Mouse (Mus musculus) ES-Bruce4 (cell line): ENCODE measurements around the gene 4930469K13Rik. TPM values are rescaled to one million over a fixed set of nuclear protein-coding genes. Genes with fewer than 3 reads are reported as not detected.

Experiments used
- H3K27ac ChIP-seq: 2 replicates; pipeline ENCODE4 v1.5.1; 2012; ENCODE audit warnings: low read length, inconsistent platforms; ENCODE audit not compliant: insufficient read depth
- H3K27me3 ChIP-seq: 2 replicates; pipeline ENCODE4 v1.6.1; 2012; ENCODE audit warnings: mild to moderate bottlenecking, low read length, inconsistent platforms; ENCODE audit not compliant: control insufficient read depth, poor library complexity, insufficient read depth, severe bottlenecking
- H3K36me3 ChIP-seq: 2 replicates; pipeline ENCODE4 v1.6.1; 2012; ENCODE audit warnings: inconsistent platforms, mild to moderate bottlenecking, low read length, moderate library complexity; ENCODE audit not compliant: control insufficient read depth, poor library complexity, insufficient read depth, severe bottlenecking
- H3K4me1 ChIP-seq: one replicate; pipeline ENCODE4 v1.8.1; 2011; ENCODE audit warnings: low read length; ENCODE audit not compliant: control insufficient read depth, insufficient read depth
- H3K4me3 ChIP-seq: 2 replicates; pipeline ENCODE4 v1.5.1; 2011; ENCODE audit warnings: low read depth, mild to moderate bottlenecking, low read length
- H3K9ac ChIP-seq: 2 replicates; pipeline ENCODE4 v1.6.1; 2012; ENCODE audit warnings: low read depth, mild to moderate bottlenecking, inconsistent platforms; ENCODE audit not compliant: poor library complexity, severe bottlenecking
- H3K9me3 ChIP-seq: replicated peaks from 2 replicates; pipeline ENCODE4 v1.6.1; 2012; ENCODE audit warnings: mild to moderate bottlenecking, low read length, inconsistent platforms; ENCODE audit not compliant: control insufficient read depth, poor library complexity, insufficient read depth, severe bottlenecking
- CTCF ChIP-seq: IDR thresholded peaks from one replicate; pipeline ENCODE4 v1.8.1; 2011; ENCODE audit warnings: low read depth, low read length
- EP300 ChIP-seq: IDR thresholded peaks from 2 replicates; pipeline ENCODE4 v1.6.1; 2011; ENCODE audit warnings: low read depth, low read length; ENCODE audit not compliant: insufficient read depth
- POLR2A ChIP-seq: IDR thresholded peaks from one replicate; pipeline ENCODE4 v1.8.1; 2011; ENCODE audit warnings: low read length; ENCODE audit not compliant: insufficient read depth
- polyA plus RNA-seq: library from polyadenylated mRNA; stranded (reverse); fragments of >200 nt; gene quantifications from 2 replicates; pipeline ENCODE4 v1.2.4, GENCODE M21; 2011; ENCODE audit warnings: low read depth; ENCODE audit not compliant: missing spikeins, insufficient read depth, insufficient read length

The 4930469K13Rik gene
- polyA plus RNA-seq, 1 experiment = not detected

DNA sequence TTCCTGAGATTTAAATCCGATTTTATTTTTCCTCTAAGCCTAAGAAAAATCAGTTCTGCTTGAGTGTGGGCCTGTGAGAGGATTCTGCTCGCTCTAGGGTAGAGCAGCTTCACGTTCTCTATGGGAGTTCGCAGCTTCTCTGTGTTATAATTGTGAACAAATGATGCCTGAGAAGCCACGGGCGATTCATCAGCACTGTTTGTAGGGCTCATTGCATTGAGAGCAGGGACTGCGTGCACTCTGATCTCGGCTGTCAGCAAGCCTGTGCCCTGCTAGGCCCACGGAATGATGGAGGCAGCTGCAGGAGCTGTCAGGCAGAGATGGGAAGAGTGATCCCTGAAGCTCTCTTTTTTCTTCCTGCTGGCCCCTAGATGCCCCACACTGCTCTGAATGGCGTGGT is 100.1 kb downstream of the 4930469K13Rik start:
- Histone ChIP-seq H3K4me1 (no peaks in the 10 kb centered on the region), H3K27me3 (no peaks in the 10 kb centered on the region), H3K9ac (no peak overlapping the region), H3K27ac (no peak overlapping the region), H3K4me3 (no peak overlapping the region), H3K36me3 (no peaks in the 10 kb centered on the region), H3K9me3 (no peaks in the 10 kb centered on the region)
- no peak for TF ChIP-seq EP300
- no peak for TF ChIP-seq POLR2A
- TF ChIP-seq CTCF = no peak

DNA sequence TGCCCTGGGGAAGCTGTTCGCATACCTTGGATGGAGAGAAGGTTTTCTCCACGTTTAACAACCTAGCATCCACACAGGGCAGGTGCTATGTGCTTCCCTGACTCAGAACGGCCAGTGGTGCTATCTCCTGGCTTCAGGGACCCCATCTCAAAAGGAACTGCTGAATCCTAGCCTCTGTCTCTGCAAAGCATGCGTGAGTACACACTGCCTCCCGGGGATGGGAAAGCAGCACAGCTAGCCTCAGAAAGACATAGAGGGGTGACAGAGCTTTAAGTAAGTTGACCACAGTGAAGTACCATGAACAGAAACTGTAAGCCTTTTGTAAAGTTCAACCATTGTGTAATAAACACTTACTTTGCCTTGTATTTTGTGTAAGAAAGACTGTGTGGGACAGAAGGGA is 104.9 kb downstream of the 4930469K13Rik start:
- Histone ChIP-seq H3K4me3 (no peak overlapping the region), H3K9ac (no peak overlapping the region), H3K9me3 (no peaks in the 10 kb centered on the region), H3K36me3 (no peaks in the 10 kb centered on the region), H3K27me3 (no peaks in the 10 kb centered on the region), H3K4me1 (no peaks in the 10 kb centered on the region), H3K27ac (no peak overlapping the region)
- no peak for TF ChIP-seq CTCF
- no peak for TF ChIP-seq POLR2A
- no peak for TF ChIP-seq EP300

DNA sequence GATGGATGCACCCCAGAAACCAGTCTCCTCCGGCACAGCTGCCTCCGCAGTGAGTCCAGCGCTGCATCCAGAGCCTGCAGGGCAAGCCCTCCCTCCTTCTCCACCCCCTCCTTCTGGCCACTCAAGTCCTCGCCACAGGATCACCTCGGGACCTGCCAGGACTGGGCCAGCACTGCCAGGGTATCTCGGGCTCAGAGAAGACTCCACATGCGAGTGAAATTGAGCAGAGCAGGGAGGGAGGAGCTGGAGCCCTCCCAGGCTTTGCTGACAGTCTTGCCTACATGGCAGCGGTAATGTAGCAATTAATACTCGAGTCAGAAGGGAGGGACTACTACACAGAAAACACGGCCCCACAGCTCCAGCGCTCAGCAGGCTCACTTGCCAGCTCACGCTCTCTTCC is 105.4 kb downstream of the 4930469K13Rik start, which contains the start of gene Kcnip1:
TSS of gene Kcnip1 (minus strand) at position 215 of the 400 bp plus-strand sequence.
- no peak within 1 kb of the TSS for H3K9ac ChIP-seq
- H3K9me3 ChIP-seq = no peaks in the 10 kb centered on the region
- H3K4me1 ChIP-seq = no peaks in the 10 kb centered on the region
- H3K4me3 ChIP-seq = no peak within 1 kb of the TSS
- no peak within 1 kb of the TSS for H3K27ac ChIP-seq
- H3K36me3 ChIP-seq = no peaks in the 10 kb centered on the region
- TF ChIP-seq POLR2A = no peak
- TF ChIP-seq CTCF = no peak
- no peak for TF ChIP-seq EP300
- no peaks in the 10 kb centered on the region for H3K27me3 ChIP-seq

DNA sequence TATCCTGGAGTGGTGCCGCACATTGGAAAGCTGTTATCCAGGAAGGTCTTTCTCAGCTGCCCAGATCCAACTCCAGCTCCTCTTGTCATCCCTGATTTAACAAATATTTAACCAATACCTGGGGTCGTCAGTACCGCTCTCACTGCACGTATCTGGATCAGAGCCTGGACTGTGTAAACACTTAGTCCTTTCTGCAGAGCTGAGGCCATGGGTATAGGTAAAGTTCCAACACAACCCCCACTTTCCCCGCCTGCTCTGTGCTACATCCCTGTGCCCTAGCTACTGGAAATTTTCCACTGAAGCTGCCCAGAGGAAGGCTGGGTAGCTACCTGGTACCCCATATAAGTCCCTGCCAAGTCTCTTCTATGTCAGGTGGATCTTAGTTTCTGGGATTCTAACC is 108.4 kb downstream of the 4930469K13Rik start:
- Histone ChIP-seq H3K4me3 (no peak overlapping the region), H3K4me1 (no peaks in the 10 kb centered on the region), H3K9me3 (no peaks in the 10 kb centered on the region), H3K27me3 (no peaks in the 10 kb centered on the region), H3K27ac (no peak overlapping the region), H3K9ac (no peak overlapping the region), H3K36me3 (no peaks in the 10 kb centered on the region)
- TF ChIP-seq CTCF (no peak), EP300 (no peak), POLR2A (no peak)

DNA sequence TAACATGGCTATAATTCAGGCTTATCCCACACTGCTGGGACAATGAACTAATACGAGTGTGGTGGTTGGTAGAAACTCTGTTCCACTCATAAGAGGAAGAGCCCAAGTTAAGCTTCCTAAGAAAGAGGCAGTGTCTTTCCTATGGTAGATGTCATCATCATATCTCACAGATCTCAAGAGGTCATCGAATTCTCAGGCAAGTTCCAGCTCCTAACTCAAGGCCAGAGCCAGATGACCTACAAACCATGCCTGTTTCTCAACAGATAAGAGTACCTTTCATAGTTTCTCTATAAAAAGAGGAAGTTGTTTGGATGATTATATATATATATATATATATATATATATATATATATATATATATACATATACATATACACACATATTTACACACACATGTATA is 111.8 kb downstream of the 4930469K13Rik start:
- Histone ChIP-seq H3K36me3 (no peaks in the 10 kb centered on the region), H3K4me1 (no peaks in the 10 kb centered on the region), H3K4me3 (no peak overlapping the region), H3K27me3 (no peaks in the 10 kb centered on the region), H3K9me3 (no peaks in the 10 kb centered on the region), H3K9ac (no peak overlapping the region), H3K27ac (no peak overlapping the region)
- no peak for TF ChIP-seq CTCF
- TF ChIP-seq POLR2A = no peak
- no peak for TF ChIP-seq EP300

DNA sequence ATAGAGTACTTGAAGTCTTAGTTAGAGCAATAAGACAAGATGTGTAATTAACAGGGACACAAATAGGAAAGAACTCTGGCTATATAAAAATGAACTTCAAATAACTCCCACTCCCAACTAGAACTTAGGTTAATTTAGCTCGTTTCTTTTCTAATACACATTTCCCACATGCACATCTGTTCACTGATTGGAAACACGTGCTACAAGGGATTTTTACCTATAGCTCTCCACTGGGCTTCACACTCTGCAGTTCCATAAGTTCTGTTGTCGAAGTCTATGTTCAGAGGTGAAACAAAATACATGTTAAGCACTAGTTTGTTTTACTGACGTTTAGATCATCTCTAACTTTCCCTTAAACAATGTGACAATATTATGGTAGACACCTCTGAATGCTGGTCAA is 118.2 kb downstream of the 4930469K13Rik start:
- TF ChIP-seq POLR2A (no peak), EP300 (no peak), CTCF (no peak)
- Histone ChIP-seq H3K4me1 (no peaks in the 10 kb centered on the region), H3K4me3 (no peak overlapping the region), H3K27me3 (peaks cover 2% of the 10 kb centered on the region; the same call in 1 of the 2 replicates), H3K9me3 (no peaks in the 10 kb centered on the region), H3K36me3 (no peaks in the 10 kb centered on the region), H3K9ac (no peak overlapping the region), H3K27ac (no peak overlapping the region)
